Mouse (Mus musculus): Measurements from ENCODE around the gene Zfp664.

- no peak for TF ChIP-seq POLR2A (IDR thresholded peaks at IDR 0.05; ENCODE audit: borderline replicate concordance, low read depth, low read length)
- TF ChIP-seq CTCF (IDR thresholded peaks at IDR 0.05; ENCODE audit: low read depth, low read length): no peak
Measured at GRCm38 (mm10) chr5:124912946-124913933, 50.7 kb downstream of the Zfp664 start.

Measured in bone marrow macrophage, adult 2 months (primary cell).